Mouse (Mus musculus): ENCODE measurements around the gene Slc16a12.

- no peak for TF ChIP-seq CTCF (IDR thresholded peaks at IDR 0.05; ENCODE audit: borderline replicate concordance, insufficient read depth, low read length)
- no peak for TF ChIP-seq POLR2A (IDR thresholded peaks at IDR 0.05; ENCODE audit: low read depth, low read length)
Observed at GRCm38 (mm10) chr19:34691402-34691801, 55.7 kb downstream of the Slc16a12 start.

Measured in embryonic fibroblast, embryonic 13.5 days (primary cell).